Mouse (Mus musculus) testis, postnatal 10 days (tissue): ENCODE results near the gene Actn1.
A peak's percentile ranks its signal among the peaks of the same experiment; 100 is the strongest.
"Not testable (repeated sequence)": the region's sequence is repeated elsewhere in the genome, so short reads cannot be mapped to it uniquely, and the experiment has no call there.

ENCODE experiments used
- DNase-seq: peaks from one replicate; pipeline ENCODE4 v3.0.0; 2021; ENCODE audit warnings: low spot score

Gene Actn1

GRCm38 (mm10) chr12:80260056-80260743, at the start of gene Actn1:
TSS of gene Actn1 (minus strand) at chr12:80260371.
- DNase-seq: peak; percentile 88

- DNase-seq: no peak
These were observed 47.4 kb upstream of the Actn1 start for GRCm38 (mm10) chr12:80307556-80307955.

GRCm38 (mm10) chr12:80304518-80304917, 44.3 kb upstream of the Actn1 start:
- no peak for DNase-seq

DNA sequence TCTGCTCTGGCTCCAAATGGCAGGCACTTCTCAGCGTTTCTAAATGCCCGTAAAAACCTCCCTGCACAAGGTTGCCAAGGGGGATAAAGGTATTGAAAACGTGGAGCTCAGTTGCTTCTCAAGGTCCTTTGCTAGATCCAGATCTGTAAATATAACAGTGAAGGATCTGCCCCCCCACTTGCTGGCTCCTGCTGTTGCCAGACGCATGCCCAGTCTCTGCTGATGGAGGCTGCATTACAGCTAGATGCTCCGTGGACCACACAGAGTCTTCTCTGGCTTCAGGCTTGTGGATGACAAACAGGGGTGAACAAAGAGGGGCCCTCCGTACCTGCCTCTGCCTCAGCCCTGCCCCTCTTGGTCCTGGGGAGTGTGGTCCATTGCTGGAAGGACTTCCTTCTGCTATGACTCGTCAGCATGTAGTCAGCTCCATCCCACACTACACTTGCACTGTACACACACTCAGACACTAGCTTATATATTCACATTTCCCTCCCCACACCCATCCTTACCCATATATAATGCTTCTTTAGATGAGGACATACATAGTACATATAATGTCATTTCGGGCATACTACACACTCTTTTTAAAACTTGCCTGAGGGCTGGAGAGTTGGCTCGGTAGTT, 40.8 kb upstream of the Actn1 start:
- DNase-seq: no peak

GRCm38 (mm10) chr12:80298714-80299113, 38.5 kb upstream of the Actn1 start:
- DNase-seq: no peak

DNA sequence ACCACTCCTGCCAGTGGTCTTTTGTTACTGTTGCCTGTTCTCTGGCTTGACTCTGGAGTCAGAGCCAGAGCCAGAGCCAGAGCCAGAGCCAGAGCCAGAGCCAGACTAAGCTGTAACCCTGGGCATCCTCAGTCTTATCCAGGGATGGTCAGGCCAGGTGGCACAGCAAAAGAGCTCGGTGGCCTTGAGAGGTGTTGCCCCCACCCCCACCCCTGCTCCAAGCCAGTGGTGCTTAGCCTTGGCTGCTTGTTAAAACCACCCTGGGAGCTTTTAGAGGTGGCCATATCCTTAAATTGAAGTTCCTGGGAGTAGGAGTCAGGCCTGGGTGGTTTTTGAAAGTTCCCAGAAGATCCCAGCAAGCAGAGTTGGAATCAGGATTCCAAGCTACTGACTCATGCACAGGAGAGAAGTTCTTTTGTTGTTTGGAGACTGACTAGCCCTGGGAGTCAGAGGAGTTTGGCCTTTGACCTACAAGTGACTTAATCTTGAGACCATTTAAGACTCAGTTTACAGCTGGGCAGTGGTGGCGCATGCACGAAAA, 31.8 kb upstream of the Actn1 start:
- DNase-seq: no peak

- DNase-seq: no peak
These were observed 30.8 kb upstream of the Actn1 start for GRCm38 (mm10) chr12:80290964-80291363.

DNA sequence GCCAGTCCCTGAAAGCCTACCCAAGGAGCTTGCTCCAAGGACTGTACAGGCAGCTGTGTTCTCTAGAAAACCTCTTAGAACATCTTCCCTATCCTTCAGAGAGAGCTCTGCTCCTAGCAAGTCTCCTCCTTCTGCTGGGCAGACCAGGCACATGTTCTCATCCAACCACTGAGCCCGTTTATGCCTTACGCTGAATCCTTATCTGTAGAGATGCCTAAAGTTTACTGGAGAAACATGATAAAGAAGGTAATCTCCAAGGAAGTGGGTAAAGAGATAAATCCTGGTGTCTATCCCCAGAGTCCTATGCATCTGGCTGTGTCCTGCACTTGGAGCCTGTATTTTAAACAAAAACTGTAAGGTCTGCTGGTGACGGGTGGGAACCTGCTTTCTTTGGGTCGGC, 30.3 kb upstream of the Actn1 start:
- DNase-seq: no peak

GRCm38 (mm10) chr12:80289722-80290121, 29.6 kb upstream of the Actn1 start:
- DNase-seq: no peak

- no peak for DNase-seq
These were observed 25.7 kb upstream of the Actn1 start for GRCm38 (mm10) chr12:80285890-80286289.

DNA sequence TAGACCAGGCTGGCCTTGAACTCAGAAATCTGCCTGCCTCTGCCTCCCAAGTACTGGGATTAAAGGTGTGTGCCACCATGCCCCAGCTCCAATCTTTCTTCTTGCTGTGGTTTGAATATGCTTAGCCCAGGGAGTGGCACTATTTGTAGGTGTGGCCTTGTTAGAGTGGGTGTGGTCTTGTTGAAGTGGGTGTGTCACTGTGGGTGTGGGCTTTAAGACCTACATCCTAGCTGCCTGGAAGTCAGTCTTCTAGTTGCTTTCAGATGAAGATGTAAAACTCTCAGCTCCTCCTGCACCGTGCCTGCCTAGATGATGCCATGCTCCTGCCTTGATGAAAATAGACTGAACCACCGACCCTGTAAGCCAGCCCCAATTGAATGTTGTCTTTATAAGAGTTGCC, 24.1 kb upstream of the Actn1 start:
- DNase-seq: not testable (repeated sequence)

DNA sequence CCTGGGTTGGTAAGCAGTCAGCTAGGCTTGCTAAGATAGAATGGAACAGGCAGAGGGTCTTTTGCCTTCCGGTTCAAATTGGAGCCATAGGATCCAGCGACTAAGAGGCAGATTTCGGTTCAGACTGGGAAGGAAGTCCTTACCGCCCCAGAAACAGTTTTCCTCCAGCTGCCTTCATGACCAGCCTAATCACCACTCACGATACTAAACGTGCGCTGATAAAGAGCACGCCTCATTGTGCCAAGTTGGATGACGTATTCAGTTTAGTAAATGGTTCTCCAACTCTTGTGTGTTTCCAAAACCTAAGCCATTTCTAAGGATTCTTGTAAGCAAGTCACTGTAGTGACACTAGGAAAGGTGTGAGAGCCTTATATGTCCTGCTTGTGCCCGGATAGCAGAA, 18.7 kb upstream of the Actn1 start:
- no peak for DNase-seq

GRCm38 (mm10) chr12:80277428-80277827, 17.3 kb upstream of the Actn1 start:
- no peak for DNase-seq

GRCm38 (mm10) chr12:80275187-80275820, 15.1 kb upstream of the Actn1 start:
- DNase-seq: no peak

DNA sequence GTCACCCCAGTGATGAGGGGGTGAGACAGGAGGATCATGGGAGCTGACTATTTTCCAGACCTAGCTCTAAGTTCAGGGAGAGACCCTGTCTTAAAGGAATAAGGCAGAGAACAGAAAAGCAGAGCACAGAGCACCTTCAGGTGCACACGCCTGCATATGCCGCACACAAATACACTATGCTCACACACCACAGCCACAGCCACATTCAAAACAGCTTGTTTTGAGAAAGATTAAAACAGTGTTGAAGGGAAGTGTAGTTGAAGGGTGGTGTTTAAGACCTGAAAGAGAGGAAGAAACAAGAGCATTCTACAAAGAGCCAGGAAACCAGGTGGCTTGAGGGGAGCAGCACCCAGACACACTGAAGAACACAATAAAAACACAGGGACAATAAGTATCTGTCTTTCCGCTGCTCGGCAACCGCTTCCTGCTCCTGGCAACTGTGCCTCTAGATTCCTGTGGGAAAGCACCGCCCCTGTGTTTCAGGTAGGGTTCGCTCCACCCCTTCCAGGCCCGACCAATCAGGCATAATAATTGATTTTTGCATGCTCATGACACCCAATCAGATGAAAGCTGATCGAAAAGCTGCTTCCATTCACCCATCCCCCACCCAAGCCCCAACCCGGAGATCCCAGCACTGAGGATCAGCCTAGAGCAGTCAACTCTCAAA, 13.0 kb upstream of the Actn1 start:
- no peak for DNase-seq

GRCm38 (mm10) chr12:80271806-80272205, 11.6 kb upstream of the Actn1 start:
- no peak for DNase-seq

- DNase-seq: peak; percentile 57
These were observed 10.8 kb upstream of the Actn1 start for GRCm38 (mm10) chr12:80270924-80271323.

GRCm38 (mm10) chr12:80269303-80269702, 9.1 kb upstream of the Actn1 start:
- DNase-seq: no peak

GRCm38 (mm10) chr12:80267962-80268361, 7.8 kb upstream of the Actn1 start:
- no peak for DNase-seq

DNA sequence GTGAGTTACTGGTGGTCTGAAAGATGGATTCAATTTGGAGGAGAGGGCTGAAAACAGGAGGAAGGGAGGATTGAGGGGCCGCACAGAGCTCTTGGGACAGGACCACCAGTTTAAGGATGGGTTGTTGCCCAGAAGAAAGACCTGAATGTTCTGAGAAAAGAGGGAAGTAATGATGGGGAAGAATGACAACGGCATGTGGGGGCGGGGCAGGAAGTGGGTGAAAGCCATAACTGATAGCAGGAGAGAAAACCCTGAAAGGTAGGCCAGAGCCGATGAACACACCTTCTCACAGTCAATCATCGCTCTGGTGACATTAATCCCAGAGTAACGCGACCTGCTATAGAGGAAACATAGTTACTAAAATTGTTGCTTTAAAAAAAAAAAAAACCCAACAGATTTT, 4.2 kb upstream of the Actn1 start:
- not testable (repeated sequence) for DNase-seq

DNA sequence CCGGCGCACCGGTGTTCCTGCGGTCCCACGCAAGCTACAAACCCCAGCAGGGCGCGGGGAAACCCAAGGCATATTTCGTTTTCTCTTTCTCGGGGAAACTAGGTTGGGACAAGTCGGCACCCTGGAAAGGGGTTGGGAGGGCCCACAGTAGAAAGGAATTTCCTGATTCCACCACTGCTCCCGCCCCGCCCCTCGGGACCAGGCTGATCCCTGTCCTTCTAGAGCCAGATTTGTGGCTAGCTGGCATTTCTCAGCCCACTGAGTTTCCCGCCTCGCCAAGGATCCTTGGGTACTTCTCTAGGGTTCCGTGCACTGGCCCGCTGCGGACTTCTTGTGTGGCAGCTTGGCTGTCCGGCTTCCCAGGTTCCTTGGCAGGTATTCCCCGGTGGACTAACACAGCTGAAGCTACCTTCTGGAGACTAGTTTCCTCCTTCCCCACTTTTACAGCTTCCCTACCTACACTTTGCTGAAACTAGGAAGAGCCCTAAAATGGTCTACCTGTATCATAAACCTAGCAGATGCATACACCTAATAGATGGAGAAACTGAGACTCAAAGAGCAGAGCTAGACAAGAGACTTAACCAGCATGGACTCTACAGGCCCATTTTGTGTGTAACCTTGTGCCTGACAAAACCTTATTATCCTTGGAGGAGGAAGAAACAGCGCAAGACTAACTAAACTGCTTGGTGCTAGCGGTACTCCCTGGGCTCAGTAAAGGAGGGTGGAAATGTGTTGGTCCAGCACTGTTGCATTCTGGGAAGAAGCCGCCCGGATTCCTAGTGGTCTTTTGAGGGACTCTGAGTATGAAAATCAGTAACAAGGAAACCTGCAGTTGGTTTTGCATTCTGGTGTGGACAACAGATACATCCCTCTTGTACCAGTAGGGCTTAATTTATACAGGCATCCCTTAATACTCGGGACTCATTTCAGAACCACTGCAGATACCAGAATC, 849 bp upstream of the Actn1 start:
- DNase-seq: peak; percentile 72
